Mouse (Mus musculus): ENCODE results near the gene Mfsd13b. TPM values are rescaled to one million over a fixed set of nuclear protein-coding genes. Genes with fewer than 3 reads are reported as not detected.

The Mfsd13b gene
- total and polyA plus RNA-seq, 3 experiments, result not detected

DNA sequence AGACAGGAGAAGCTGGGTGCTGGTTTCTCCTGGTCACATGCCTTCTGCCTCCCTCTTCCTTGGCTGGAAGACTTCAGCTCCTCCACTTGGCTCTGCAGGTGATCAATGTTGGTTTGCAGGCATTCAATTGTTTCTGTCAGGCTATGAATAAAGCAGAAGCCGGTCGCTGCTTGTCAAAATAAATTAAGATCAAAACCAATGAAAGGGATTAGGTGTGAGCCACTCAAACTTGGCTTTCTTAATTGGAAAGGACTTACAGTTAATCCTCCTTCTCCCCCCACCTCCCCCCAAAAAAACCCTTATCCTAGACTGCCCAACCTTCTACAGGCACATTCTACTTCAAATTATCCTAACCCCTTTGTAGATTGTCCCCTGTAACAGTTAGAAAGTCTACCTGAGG lies 22.2 kb upstream of the Mfsd13b start:
- in situ Hi-C loops (cut with MboI; ENCODE audit: low pct_ligation_motif_present, low pct_unique_long_range_greater_than_20kb, low sequenced_read_pairs) (no loop called here), dilution Hi-C loops (cut with MboI; ENCODE audit: extremely low pct_ligation_motif_present, extremely low pct_unique_long_range_greater_than_20kb, low sequenced_read_pairs) (no loop called here)
- H3K4me2 ChIP-seq (ENCODE audit: insufficient read depth, low read depth, poor library complexity, severe bottlenecking), result no peak overlapping the region
- peaks cover 13 to 45% of the 10 kb centered on the region in 2 experiments for H3K36me3 ChIP-seq (replicated peaks in 1 of 2; ENCODE audit: control insufficient read depth in 1 of 2, insufficient read depth in 1 of 2, low read length in 1 of 2)
- no peak overlapping the region for H3K9ac ChIP-seq (ENCODE audit: insufficient read depth, low read depth)
- no peaks in the 10 kb centered on the region for H3K9me3 ChIP-seq (replicated peaks; ENCODE audit: low read length)
- peaks cover 0 to 20% of the 10 kb centered on the region in 2 experiments; a peak in 2 of 4 replicates for H3K4me1 ChIP-seq (ENCODE audit: control insufficient read depth in 1 of 2, insufficient read depth in 2 of 2)
- H3K27me3 ChIP-seq (replicated peaks), result no peaks in the 10 kb centered on the region
- H3K4me3 ChIP-seq (replicated peaks in 1 of 3; ENCODE audit: low read depth in 2 of 3, low read length in 2 of 3, poor library complexity in 1 of 3), result no peak overlapping the region
- DNase-seq (ENCODE audit: extremely low read depth), result no peak
- no peak overlapping the region for H3K27ac ChIP-seq (ENCODE audit: insufficient read depth, low read depth)
- TF ChIP-seq EP300 (IDR thresholded peaks at IDR 0.05; ENCODE audit: low read length) (no peak), ZKSCAN1 (IDR thresholded peaks at IDR 0.05; ENCODE audit: borderline replicate concordance, low read depth, low read length) (no peak), RCOR1 (conservative IDR thresholded peaks at IDR 0.05; ENCODE audit: low read depth, low read length) (no peak), E2F4 (IDR thresholded peaks at IDR 0.05; ENCODE audit: insufficient replicate concordance, low read depth, low read length) (no peak), MXI1 (IDR thresholded peaks at IDR 0.05; ENCODE audit: low read depth, low read length) (no peak), HCFC1 (IDR thresholded peaks at IDR 0.05; ENCODE audit: low read depth, low read length) (no peak), GABPA (IDR thresholded peaks at IDR 0.05; ENCODE audit: insufficient replicate concordance, low read depth, low read length) (no peak), ZMIZ1 (IDR thresholded peaks at IDR 0.05; ENCODE audit: low read depth, low read length) (no peak), ELF1 (IDR thresholded peaks at IDR 0.05; ENCODE audit: low read depth, low read length) (no peak), USF1 (IDR thresholded peaks at IDR 0.05; ENCODE audit: low read depth, low read length) (no peak), MAZ (IDR thresholded peaks at IDR 0.05; ENCODE audit: low read depth, low read length) (no peak), ZC3H11A (IDR thresholded peaks at IDR 0.05; ENCODE audit: low read depth, low read length) (no peak), SIN3A (IDR thresholded peaks at IDR 0.05; ENCODE audit: low read length) (no peak), CHD1 (IDR thresholded peaks at IDR 0.05; ENCODE audit: low read depth, low read length) (no peak), TCF12 (IDR thresholded peaks at IDR 0.05; ENCODE audit: low read depth, low read length) (no peak), MEF2A (IDR thresholded peaks at IDR 0.05; ENCODE audit: borderline replicate concordance, low read depth, low read length) (no peak), MYC (IDR thresholded peaks at IDR 0.05; ENCODE audit: low read depth, low read length) (no peak), TBP (conservative IDR thresholded peaks at IDR 0.05; ENCODE audit: low read depth, low read length) (no peak)
- H3K79me2 ChIP-seq (replicated peaks; ENCODE audit: control insufficient read depth, extremely low read depth, insufficient read depth, poor library complexity, severe bottlenecking), result no peaks in the 10 kb centered on the region

DNA sequence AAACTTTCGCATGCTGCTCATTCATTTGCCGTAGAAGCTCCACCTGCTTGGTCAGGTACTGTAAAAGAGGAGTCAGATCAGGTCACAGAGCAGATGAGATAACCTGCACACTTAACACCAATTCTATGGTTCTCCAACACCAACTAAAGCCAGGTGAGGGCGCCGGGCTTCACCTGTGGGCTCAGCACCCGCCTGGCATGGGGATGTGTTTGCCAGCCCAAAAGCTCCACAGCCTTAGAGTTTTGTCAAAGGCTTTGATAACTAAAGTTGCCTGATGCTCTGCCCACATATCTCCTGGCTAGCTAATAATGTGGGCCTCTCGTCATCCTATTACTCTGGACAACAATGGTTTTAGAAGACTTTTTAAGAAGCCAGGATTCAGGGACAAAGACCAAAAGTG lies 21.7 kb upstream of the Mfsd13b start:
- Histone ChIP-seq H3K9me3 (replicated peaks; ENCODE audit: low read length) (no peaks in the 10 kb centered on the region), H3K27ac (ENCODE audit: insufficient read depth, low read depth) (no peak overlapping the region), H3K4me1 (ENCODE audit: control insufficient read depth in 1 of 2, insufficient read depth in 2 of 2) (peaks cover 0 to 21% of the 10 kb centered on the region in 2 experiments; a peak in 2 of 4 replicates), H3K27me3 (replicated peaks) (no peaks in the 10 kb centered on the region), H3K9ac (ENCODE audit: insufficient read depth, low read depth) (no peak overlapping the region), H3K4me3 (replicated peaks in 1 of 3; ENCODE audit: low read depth in 2 of 3, low read length in 2 of 3, poor library complexity in 1 of 3) (no peak overlapping the region), H3K36me3 (replicated peaks in 1 of 2; ENCODE audit: control insufficient read depth in 1 of 2, insufficient read depth in 1 of 2, low read length in 1 of 2) (peaks cover 13 to 45% of the 10 kb centered on the region in 2 experiments), H3K4me2 (ENCODE audit: insufficient read depth, low read depth, poor library complexity, severe bottlenecking) (no peak overlapping the region), H3K79me2 (replicated peaks; ENCODE audit: control insufficient read depth, extremely low read depth, insufficient read depth, poor library complexity, severe bottlenecking) (no peaks in the 10 kb centered on the region)
- no peak for TF ChIP-seq ZKSCAN1 (IDR thresholded peaks at IDR 0.05; ENCODE audit: borderline replicate concordance, low read depth, low read length)
- TF ChIP-seq SMC3 (IDR thresholded peaks at IDR 0.05; ENCODE audit: low read depth, low read length), result peak; percentile 43
- TF ChIP-seq BHLHE40 (IDR thresholded peaks at IDR 0.05; ENCODE audit: low read depth, low read length), result no peak
- no peak for TF ChIP-seq E2F4 (IDR thresholded peaks at IDR 0.05; ENCODE audit: insufficient replicate concordance, low read depth, low read length)
- TF ChIP-seq CTCF (conservative IDR thresholded peaks at IDR 0.05 in 1 of 2, IDR thresholded peaks at IDR 0.05 in 1 of 2; ENCODE audit: low read depth in 2 of 2, low read length in 2 of 2), result peak in 1 of 2 experiments; percentile 43; a peak in 2 of 4 replicates
- TF ChIP-seq MAZ (IDR thresholded peaks at IDR 0.05; ENCODE audit: low read depth, low read length), result no peak
- peak; percentile 27 for TF ChIP-seq RAD21 (IDR thresholded peaks at IDR 0.05; ENCODE audit: low read depth, low read length)
- no peak for DNase-seq (ENCODE audit: extremely low read depth)
- in situ Hi-C loops (cut with MboI; ENCODE audit: low pct_ligation_motif_present, low pct_unique_long_range_greater_than_20kb, low sequenced_read_pairs), result no loop called here
- dilution Hi-C loops (cut with MboI; ENCODE audit: extremely low pct_ligation_motif_present, extremely low pct_unique_long_range_greater_than_20kb, low sequenced_read_pairs), result no loop called here

Data from CH12.LX (cell line).